Mouse (Mus musculus): ENCODE measurements at regions not wholly inside any gene's neighbourhood (a gene's known extent, or its start where the extent isn't known, plus 50 kb on each side); places are given as distances from the start of the nearest gene placed in this dataset.

DNA sequence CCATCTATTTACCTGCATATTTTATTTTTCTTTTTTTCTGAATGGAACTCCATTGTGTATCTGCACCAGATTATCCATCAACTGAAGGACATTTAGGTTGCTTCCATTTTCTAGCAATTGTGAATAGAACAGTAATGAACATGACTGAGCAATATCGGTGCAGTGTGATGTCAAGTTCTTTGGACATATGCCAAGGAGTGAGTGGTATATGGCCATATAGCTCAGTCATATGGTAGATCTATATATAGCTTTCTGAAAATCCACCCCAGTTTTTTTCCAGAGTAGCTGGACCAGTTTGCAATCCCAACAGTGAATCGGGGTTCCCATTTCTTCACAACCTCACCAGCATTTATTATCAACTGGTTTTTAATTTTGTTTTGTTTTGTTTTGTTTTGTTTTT is 52.0 kb upstream of the Tent5a start:
- no peak overlapping the region for H3K4me3 ChIP-seq
- no peak for TF ChIP-seq CTCF (IDR thresholded peaks at IDR 0.05)
- intact Hi-C loops (cut with DNase I) = no loop called here
- DNase-seq = no peak
- H3K27ac ChIP-seq = no peak overlapping the region
